Mouse (Mus musculus): ENCODE data around the gene Spns2.

GRCm38 (mm10) chr11:72489881-72490301 lies at the start of gene Spns2:
- no peak for TF ChIP-seq EP300 (IDR thresholded peaks at IDR 0.05; ENCODE audit: low read depth)
- peak; percentile 34 for TF ChIP-seq CTCF (IDR thresholded peaks at IDR 0.05; ENCODE audit: low read depth)

Measured in liver, embryonic 14.5 days (tissue).